Mouse (Mus musculus): ENCODE results near the gene Adnp. TPM values are rescaled to one million over a fixed set of nuclear protein-coding genes. Genes with fewer than 3 reads are reported as not detected.
A peak's percentile ranks its signal among the peaks of the same experiment; 100 is the strongest.

The Adnp gene
- 6.4 and 12.9 TPM in 2 replicates for polyA plus RNA-seq (2012; rRNA removed)

DNA sequence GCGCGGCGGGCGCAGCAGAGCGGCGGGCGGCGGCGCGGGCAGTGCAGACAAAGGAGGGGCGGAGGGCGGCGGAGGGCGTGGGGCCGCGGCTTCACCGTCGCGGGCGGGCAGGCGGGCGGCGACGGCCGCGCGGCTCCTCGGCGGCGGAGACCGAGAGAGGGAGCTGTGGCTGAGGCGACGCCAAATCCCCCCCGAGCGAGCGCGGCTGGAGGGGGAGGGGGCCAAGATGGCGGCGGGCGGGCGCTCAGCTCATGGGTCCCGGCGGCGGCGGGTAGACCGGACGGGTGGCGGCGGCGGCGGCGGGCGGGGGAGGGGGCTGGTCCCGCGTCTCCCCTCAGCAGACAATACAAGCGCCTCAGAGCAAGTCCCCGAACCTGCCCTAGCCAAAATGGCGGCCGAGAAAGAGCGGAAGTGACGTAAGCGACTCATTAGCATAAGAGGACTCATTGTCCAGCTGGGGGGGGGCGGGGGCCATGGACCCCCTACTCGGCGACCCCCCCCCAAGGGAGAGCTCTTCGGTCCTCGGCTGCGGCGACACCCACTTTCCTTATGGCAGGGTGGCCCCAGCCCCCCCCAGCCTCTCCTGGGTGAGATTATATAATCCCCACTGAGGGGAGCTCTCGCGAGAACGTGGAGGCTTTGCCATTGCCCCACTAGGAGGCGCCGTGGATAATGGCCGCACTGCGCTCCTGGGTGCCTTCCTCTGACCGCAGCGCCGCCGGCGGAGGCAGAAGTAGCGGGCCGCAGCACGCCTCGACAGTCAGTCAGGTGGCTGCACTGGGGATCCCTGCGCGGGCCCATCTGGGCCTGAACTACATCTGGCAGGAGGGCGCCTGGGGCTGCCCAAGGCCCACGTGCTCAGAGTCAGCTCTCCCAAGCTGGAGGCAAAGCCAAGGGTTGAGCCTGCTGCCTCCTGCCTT, at the start of gene Adnp:
Gene Adnp, minus strand, starts transcription at position 388 of the 920 bp plus-strand sequence.
- peaks cover 14% of the 10 kb centered on the region for H3K4me1 ChIP-seq (ENCODE audit: control insufficient read depth, insufficient read depth, insufficient read length, low read length)
- no peaks in the 10 kb centered on the region for H3K27me3 ChIP-seq (ENCODE audit: control insufficient read depth, insufficient read depth, low read length)
- whole genome bisulfite sequencing, result 1% methylated on average over 89 of the region's 89 CpGs
- H3K27ac ChIP-seq (ENCODE audit: insufficient read depth, low read depth, low read length), result peak within 1 kb of the TSS; percentile 89
- H3K36me3 ChIP-seq (ENCODE audit: control insufficient read depth, insufficient read depth, low read length), result peaks cover 25% of the 10 kb centered on the region
- TF ChIP-seq CTCF (IDR thresholded peaks at IDR 0.05; ENCODE audit: extremely low read depth, insufficient read length, insufficient replicate concordance, low read depth, low read length), result peak; percentile 74
- peak; percentile 66 for TF ChIP-seq POLR2A (IDR thresholded peaks at IDR 0.05; ENCODE audit: low read depth, low read length)
- peak within 1 kb of the TSS; percentile 84 for H3K4me3 ChIP-seq (ENCODE audit: low read depth, low read length)

DNA sequence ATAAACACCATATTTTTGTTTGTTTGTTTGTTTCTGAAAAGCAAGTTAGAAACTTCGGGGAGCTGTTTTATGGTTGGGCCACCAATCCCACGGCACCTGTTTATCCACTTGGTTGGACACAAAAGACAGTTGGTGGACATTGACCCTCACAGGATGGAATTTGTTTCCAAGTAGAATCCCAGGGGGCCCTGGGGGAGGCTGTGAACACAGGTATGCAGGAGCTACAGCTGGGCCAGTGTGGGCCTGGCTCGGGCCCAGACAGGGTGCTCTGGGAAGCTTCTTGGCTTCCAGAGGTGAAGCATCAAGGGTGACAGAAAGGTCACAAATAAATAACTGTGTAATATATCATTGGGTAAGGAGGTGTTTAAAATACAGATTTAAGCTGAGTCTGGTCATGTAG, 49.6 kb upstream of the Adnp start:
- Histone ChIP-seq H3K27me3 (ENCODE audit: control insufficient read depth, insufficient read depth, low read length) (no peaks in the 10 kb centered on the region), H3K4me3 (ENCODE audit: low read depth, low read length) (no peak overlapping the region), H3K36me3 (ENCODE audit: control insufficient read depth, insufficient read depth, low read length) (no peaks in the 10 kb centered on the region), H3K4me1 (ENCODE audit: control insufficient read depth, insufficient read depth, insufficient read length, low read length) (no peaks in the 10 kb centered on the region), H3K27ac (ENCODE audit: insufficient read depth, low read depth, low read length) (no peak overlapping the region)
- TF ChIP-seq CTCF (IDR thresholded peaks at IDR 0.05; ENCODE audit: extremely low read depth, insufficient read length, insufficient replicate concordance, low read depth, low read length) (no peak), POLR2A (IDR thresholded peaks at IDR 0.05; ENCODE audit: low read depth, low read length) (no peak)
- WGBS, result 27% methylated on average over 3 of the region's 3 CpGs

DNA sequence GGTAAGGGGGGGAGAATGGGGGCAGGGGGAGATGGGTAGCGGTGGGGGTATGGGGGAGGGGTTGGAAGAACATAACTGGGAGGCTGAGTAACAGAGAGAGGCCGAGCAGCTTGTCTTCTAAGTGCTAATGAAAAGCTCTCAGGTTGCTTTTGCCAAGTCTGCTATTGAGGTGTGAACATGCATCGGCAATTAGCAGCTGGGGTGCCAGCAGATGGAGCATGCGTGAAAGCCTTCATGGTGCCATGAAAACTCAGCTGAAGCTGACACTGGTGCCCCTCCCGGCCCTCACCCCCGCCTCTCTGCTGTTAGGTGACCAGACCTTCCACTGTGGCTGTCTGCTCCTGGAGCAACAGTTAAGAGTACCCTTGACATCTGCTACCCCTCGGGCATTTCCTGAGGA, 46.9 kb upstream of the Adnp start:
- Histone ChIP-seq H3K4me3 (ENCODE audit: low read depth, low read length) (no peak overlapping the region), H3K4me1 (ENCODE audit: control insufficient read depth, insufficient read depth, insufficient read length, low read length) (no peaks in the 10 kb centered on the region), H3K27me3 (ENCODE audit: control insufficient read depth, insufficient read depth, low read length) (no peaks in the 10 kb centered on the region), H3K27ac (ENCODE audit: insufficient read depth, low read depth, low read length) (no peak overlapping the region), H3K36me3 (ENCODE audit: control insufficient read depth, insufficient read depth, low read length) (no peaks in the 10 kb centered on the region)
- WGBS, result 49% methylated on average over 7 of the region's 7 CpGs
- TF ChIP-seq POLR2A (IDR thresholded peaks at IDR 0.05; ENCODE audit: low read depth, low read length) (no peak), CTCF (IDR thresholded peaks at IDR 0.05; ENCODE audit: extremely low read depth, insufficient read length, insufficient replicate concordance, low read depth, low read length) (no peak)

DNA sequence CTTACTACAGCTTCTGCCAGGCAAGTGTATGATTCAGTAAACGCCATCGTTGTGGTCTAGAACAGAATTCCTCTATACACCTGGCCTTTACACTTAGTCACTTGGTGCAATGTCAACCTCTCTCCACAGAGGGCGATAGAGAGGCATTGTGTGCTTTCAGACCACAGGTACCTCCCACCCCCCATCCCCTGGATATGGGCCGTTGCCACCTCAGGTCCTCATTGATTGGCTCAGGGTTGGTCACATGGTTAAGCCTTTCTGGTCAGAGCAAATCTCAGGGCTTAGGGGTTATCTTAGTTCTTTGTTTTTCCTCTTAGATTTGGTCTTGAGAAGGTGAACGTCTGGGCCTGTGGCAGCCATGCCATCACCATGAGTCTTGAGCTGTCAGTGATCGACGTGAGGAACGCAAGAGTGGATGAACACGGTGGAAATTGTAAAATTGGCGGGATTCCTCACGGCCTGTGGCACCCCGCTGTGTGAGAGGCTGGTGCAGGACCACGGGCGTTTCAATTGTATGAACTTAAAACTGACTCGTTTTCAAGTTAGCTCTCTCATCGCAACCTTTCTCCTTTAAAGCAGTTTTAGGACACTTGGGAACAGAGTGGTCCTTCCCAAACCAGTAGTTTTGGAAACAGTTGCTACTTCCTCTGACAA, 45.9 kb upstream of the Adnp start:
- Histone ChIP-seq H3K4me1 (ENCODE audit: control insufficient read depth, insufficient read depth, insufficient read length, low read length) (no peaks in the 10 kb centered on the region), H3K36me3 (ENCODE audit: control insufficient read depth, insufficient read depth, low read length) (no peaks in the 10 kb centered on the region), H3K27ac (ENCODE audit: insufficient read depth, low read depth, low read length) (no peak overlapping the region), H3K27me3 (ENCODE audit: control insufficient read depth, insufficient read depth, low read length) (no peaks in the 10 kb centered on the region), H3K4me3 (ENCODE audit: low read depth, low read length) (no peak overlapping the region)
- peak; percentile 53; the same call in 1 of the 2 replicates for TF ChIP-seq CTCF (IDR thresholded peaks at IDR 0.05; ENCODE audit: extremely low read depth, insufficient read length, insufficient replicate concordance, low read depth, low read length)
- no peak for TF ChIP-seq POLR2A (IDR thresholded peaks at IDR 0.05; ENCODE audit: low read depth, low read length)
- WGBS, result 22% methylated on average over 16 of the region's 16 CpGs

DNA sequence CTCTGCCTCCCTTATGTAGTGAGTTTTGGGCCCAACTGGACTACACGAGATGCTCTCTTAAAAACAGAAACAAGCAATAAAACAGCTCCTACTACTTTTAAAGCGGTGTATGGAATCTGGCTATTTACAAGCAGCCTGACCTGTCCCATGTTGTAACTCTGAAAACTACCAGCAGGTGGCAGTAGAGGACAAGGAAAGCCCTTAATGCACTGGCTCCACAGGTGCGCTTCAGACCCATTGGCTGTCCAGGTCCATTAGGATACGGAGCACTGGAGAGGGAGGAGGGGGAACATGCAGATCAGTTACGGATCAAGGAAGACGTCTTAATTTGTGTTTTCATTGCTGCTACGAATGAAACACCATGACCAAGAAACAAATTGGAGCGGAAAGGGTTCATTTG, 43.4 kb upstream of the Adnp start:
- 14% methylated on average over 8 of the region's 8 CpGs for WGBS
- H3K27ac ChIP-seq (ENCODE audit: insufficient read depth, low read depth, low read length), result no peak overlapping the region
- H3K4me1 ChIP-seq (ENCODE audit: control insufficient read depth, insufficient read depth, insufficient read length, low read length), result no peaks in the 10 kb centered on the region
- no peaks in the 10 kb centered on the region for H3K27me3 ChIP-seq (ENCODE audit: control insufficient read depth, insufficient read depth, low read length)
- no peak overlapping the region for H3K4me3 ChIP-seq (ENCODE audit: low read depth, low read length)
- no peaks in the 10 kb centered on the region for H3K36me3 ChIP-seq (ENCODE audit: control insufficient read depth, insufficient read depth, low read length)
- TF ChIP-seq CTCF (IDR thresholded peaks at IDR 0.05; ENCODE audit: extremely low read depth, insufficient read length, insufficient replicate concordance, low read depth, low read length), result peak; percentile 85; the same call in 1 of the 2 replicates
- TF ChIP-seq POLR2A (IDR thresholded peaks at IDR 0.05; ENCODE audit: low read depth, low read length), result no peak

DNA sequence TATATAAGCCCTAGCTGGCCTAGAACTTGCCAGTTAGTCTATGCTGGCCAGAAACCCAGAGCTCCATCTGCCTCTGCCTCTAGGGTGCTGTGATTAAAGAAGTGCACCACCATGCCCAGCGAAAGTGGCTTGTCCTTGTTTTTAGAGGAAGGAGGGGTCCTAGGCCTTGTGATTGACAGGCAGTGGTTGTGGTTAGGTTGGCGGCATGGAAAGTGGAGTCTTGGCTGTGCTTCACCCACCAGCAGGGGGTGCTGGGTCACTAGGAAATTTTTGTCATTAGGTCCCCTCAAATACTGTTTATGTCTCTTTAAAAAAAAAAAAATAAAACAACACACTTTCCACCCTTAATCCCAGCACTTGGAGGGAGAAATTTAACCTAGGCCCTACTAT, 41.9 kb upstream of the Adnp start:
- Histone ChIP-seq H3K27ac (ENCODE audit: insufficient read depth, low read depth, low read length) (no peak overlapping the region), H3K4me1 (ENCODE audit: control insufficient read depth, insufficient read depth, insufficient read length, low read length) (no peaks in the 10 kb centered on the region), H3K36me3 (ENCODE audit: control insufficient read depth, insufficient read depth, low read length) (no peaks in the 10 kb centered on the region), H3K4me3 (ENCODE audit: low read depth, low read length) (no peak overlapping the region), H3K27me3 (ENCODE audit: control insufficient read depth, insufficient read depth, low read length) (no peaks in the 10 kb centered on the region)
- 30% methylated on average over 2 of the region's 2 CpGs for WGBS
- TF ChIP-seq POLR2A (IDR thresholded peaks at IDR 0.05; ENCODE audit: low read depth, low read length) (no peak), CTCF (IDR thresholded peaks at IDR 0.05; ENCODE audit: extremely low read depth, insufficient read length, insufficient replicate concordance, low read depth, low read length) (0 out of 2 replicates have a peak, but pooled peaks have one; percentile 16)
